Mouse (Mus musculus) olfactory bulb, adult 2 months (tissue): ENCODE data around the gene Tctn1.

Experiments used
- CTCF ChIP-seq: fragments of 200-500 bp; IDR thresholded peaks from 2 replicates; pipeline ENCODE4 v1.5.1; 2012; ENCODE audit warnings: low read depth, mild to moderate bottlenecking, low read length, moderate library complexity; ENCODE audit not compliant: insufficient read depth
- POLR2A ChIP-seq: fragments of 200-500 bp; IDR thresholded peaks from 2 replicates; pipeline ENCODE4 v1.6.1; 2012; ENCODE audit warnings: mild to moderate bottlenecking, low read depth, low read length, moderate library complexity; ENCODE audit not compliant: insufficient read depth

DNA sequence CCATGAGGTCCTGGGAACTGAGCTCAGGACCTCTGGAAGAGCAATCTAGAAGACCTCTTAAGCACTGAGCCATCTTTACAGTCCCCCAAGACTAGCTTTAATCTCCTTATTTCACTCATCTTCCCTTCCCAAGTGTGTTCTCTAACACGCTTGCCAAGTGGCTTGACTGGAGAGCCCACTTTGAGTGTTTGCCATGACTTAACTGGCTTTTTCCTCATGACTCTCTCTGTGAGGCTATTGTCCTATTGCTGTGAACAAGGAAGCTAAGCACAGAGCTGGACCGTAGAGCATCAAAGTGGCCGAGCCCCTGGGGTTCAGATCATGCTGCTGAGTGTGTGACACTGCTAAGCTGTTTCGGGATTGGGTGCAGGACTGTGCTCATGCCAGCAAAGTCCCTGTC, 48.1 kb upstream of the Tctn1 start:
- TF ChIP-seq POLR2A (no peak), CTCF (no peak)
